In genomic region chr4:152405143-152405542, GRCm38 (mm10) we compare ENCODE assay signal across 14 mouse cellular contexts.
DNase-seq lines count a peak whose midpoint lies in the region; ATAC-seq and TF ChIP-seq lines count a peak whose summit lies in the region.
"Had no signal": no experiment of that assay in that cellular context is flagged by ENCODE, and none has a peak within 500 bp of the region (broad histone marks: within the 10 kb centered on the region; RNA-seq: fewer than 3 reads in every experiment).

No protein-coding gene starts in this region.

- intact Hi-C loops in gastrocnemius, adult 2 months (cut with DNase I): no loop called here
- intact Hi-C loops in gastrocnemius, postnatal 36 days (cut with DNase I): no loop called here

- H3K36me3 ChIP-seq in neural tube, embryonic 13.5 days: no peaks in the 10 kb centered on the region
- H3K36me3 ChIP-seq in hindbrain, postnatal 0 days (ENCODE audit: insufficient read depth, low read length): no peaks in the 10 kb centered on the region; the same call in 1 of the 2 replicates

- peaks cover 32% of the 10 kb centered on the region for H3K4me1 ChIP-seq in neural tube, embryonic 13.5 days (replicated peaks)
- H3K4me1 ChIP-seq in hindbrain, postnatal 0 days (ENCODE audit: insufficient read depth, low read length): 0 out of 2 replicates have a peak, but pooled peaks cover 8% of the 10 kb centered on the region

- peak overlapping the region; percentile 49; the same call in 1 of the 2 replicates for H3K9ac ChIP-seq in neural tube, embryonic 13.5 days
- no peak overlapping the region for H3K9ac ChIP-seq in hindbrain, postnatal 0 days (replicated peaks; ENCODE audit: low read length)

- WGBS in neural tube, embryonic 13.5 days: 62% methylated on average over 6 of the region's 6 CpGs
- 37% methylated on average over 6 of the region's 6 CpGs for WGBS in hindbrain, postnatal 0 days

- DNase-seq in gastrocnemius, adult 2 months: peak; percentile 40
- no peak for DNase-seq in gastrocnemius, postnatal 36 days
- DNase-seq in neural tube, embryonic 10.5 days (ENCODE audit: extremely low spot score, low spot score): no peak
- DNase-seq in hindbrain, postnatal 0 days (ENCODE audit: low spot score): peak; percentile 30
- no peak for DNase-seq in embryo, embryonic 10.5 days (ENCODE audit: low spot score)
- no peak for DNase-seq in natural killer cell, adult 2 months (ENCODE audit: low spot score in 2 of 2)
- DNase-seq: cerebellum, adult 9-10 months; heart, postnatal 10 days; kidney, adult 2 months; liver had no signal

- no peak for TF ChIP-seq CTCF in gastrocnemius, adult 2 months (IDR thresholded peaks at IDR 0.05)
- no peak for TF ChIP-seq CTCF in hindbrain, postnatal 0 days (IDR thresholded peaks at IDR 0.05; ENCODE audit: low read depth)

- ATAC-seq in neural tube, embryonic 13.5 days (ENCODE audit: low read depth): no peak
- ATAC-seq in hindbrain, postnatal 0 days: no peak
- ATAC-seq in cerebellum, adult (ENCODE audit: insufficient number of reproducible peaks, low FRiP score, low TSS enrichment): no peak
- ATAC-seq: lung, postnatal 0 days had no signal

- H3K4me3 ChIP-seq in gastrocnemius, adult 2 months: no peak overlapping the region
- H3K4me3 ChIP-seq in neural tube, embryonic 13.5 days: no peak overlapping the region
- H3K4me3 ChIP-seq in hindbrain, postnatal 0 days (ENCODE audit: low read length): no peak overlapping the region
- H3K4me3 ChIP-seq: erythroblast, embryonic 14.5 days had no signal

- H3K27me3 ChIP-seq in neural tube, embryonic 13.5 days: no peaks in the 10 kb centered on the region
- no peaks in the 10 kb centered on the region for H3K27me3 ChIP-seq in hindbrain, postnatal 0 days (ENCODE audit: insufficient read depth, low read length)

- no peak overlapping the region for H3K27ac ChIP-seq in gastrocnemius, adult 2 months
- H3K27ac ChIP-seq in neural tube, embryonic 13.5 days (replicated peaks): peak overlapping the region; percentile 74
- H3K27ac ChIP-seq in hindbrain, postnatal 0 days: peak overlapping the region; percentile 51; the same call in 1 of the 2 replicates

- H3K4me2 ChIP-seq in neural tube, embryonic 13.5 days: no peak overlapping the region
- no peak overlapping the region for H3K4me2 ChIP-seq in hindbrain, postnatal 0 days (ENCODE audit: low read depth, low read length)

- H3K9me3 ChIP-seq in neural tube, embryonic 13.5 days: no peaks in the 10 kb centered on the region
- no peaks in the 10 kb centered on the region for H3K9me3 ChIP-seq in hindbrain, postnatal 0 days (ENCODE audit: low read length)

Comparison
In these comparisons a context has a peak if more than half of its experiments do, and no peak if none do; other contexts are left out.
1. DNase-seq: peak in gastrocnemius, adult 2 months (single experiment) and hindbrain, postnatal 0 days (single experiment); none in gastrocnemius, postnatal 36 days (0 of 2), neural tube, embryonic 10.5 days (single experiment), embryo, embryonic 10.5 days (single experiment) and natural killer cell, adult 2 months (0 of 2).